Mouse (Mus musculus): ENCODE data around the gene Trip11. TPM values are rescaled to one million over a fixed set of nuclear protein-coding genes. Genes with fewer than 3 reads are reported as not detected.
"Not testable (repeated sequence)": the region's sequence is repeated elsewhere in the genome, so short reads cannot be mapped to it uniquely, and the experiment has no call there.

Gene Trip11
- polyA plus RNA-seq (2014; fragmentation: Nextera tagmentation; extraction: Ambion mirVana) = 40.2 and 40.9 TPM in 2 replicates

- WGBS = under 1% methylated on average over 69 of the region's 69 CpGs
- peak within 1 kb of the TSS; percentile 73 for H3K4me2 ChIP-seq (replicated peaks; ENCODE audit: low read depth, low read length)
- H3K36me3 ChIP-seq (ENCODE audit: control insufficient read depth, insufficient read depth, low read length) = peaks cover 4% of the 10 kb centered on the region
- ATAC-seq (ENCODE audit: insufficient number of reproducible peaks, insufficient read depth, low FRiP score, low read depth) = peak; percentile 96
- H3K9ac ChIP-seq (replicated peaks; ENCODE audit: low read depth, low read length) = peak within 1 kb of the TSS; percentile 75
- H3K4me3 ChIP-seq (ENCODE audit: low read depth, low read length) = peak within 1 kb of the TSS; percentile 63
- peak within 1 kb of the TSS; percentile 85 for H3K27ac ChIP-seq (ENCODE audit: low read length)
- H3K9me3 ChIP-seq (ENCODE audit: control insufficient read depth, low read depth, low read length) = no peaks in the 10 kb centered on the region
- peaks cover 10% of the 10 kb centered on the region; the same call in 1 of the 2 replicates for H3K4me1 ChIP-seq (ENCODE audit: control insufficient read depth, insufficient read depth, low read length)
- no peaks in the 10 kb centered on the region for H3K27me3 ChIP-seq (ENCODE audit: control insufficient read depth, insufficient read depth, low read length)
Measured at GRCm38 (mm10) chr12:101912626-101913490, at the start of gene Trip11. Trip11 (minus strand) TSS chr12:101913267.

GRCm38 (mm10) chr12:101958960-101959780 lies 46.1 kb upstream of the Trip11 start:
- H3K4me2 ChIP-seq (replicated peaks; ENCODE audit: low read depth, low read length) = peak overlapping the region; percentile 39

GRCm38 (mm10) chr12:101958556-101958955 lies 45.5 kb upstream of the Trip11 start:
- ATAC-seq (ENCODE audit: insufficient number of reproducible peaks, insufficient read depth, low FRiP score, low read depth) = no peak
- Histone ChIP-seq H3K4me2 (replicated peaks; ENCODE audit: low read depth, low read length) (peak overlapping the region; percentile 39), H3K4me3 (ENCODE audit: low read depth, low read length) (peak overlapping the region; percentile 80), H3K4me1 (ENCODE audit: control insufficient read depth, insufficient read depth, low read length) (0 out of 2 replicates have a peak, but pooled peaks cover 7% of the 10 kb centered on the region), H3K27me3 (ENCODE audit: control insufficient read depth, insufficient read depth, low read length) (no peaks in the 10 kb centered on the region), H3K36me3 (ENCODE audit: control insufficient read depth, insufficient read depth, low read length) (no peaks in the 10 kb centered on the region), H3K27ac (ENCODE audit: low read length) (no peak overlapping the region), H3K9me3 (ENCODE audit: control insufficient read depth, low read depth, low read length) (no peaks in the 10 kb centered on the region), H3K9ac (replicated peaks; ENCODE audit: low read depth, low read length) (no peak overlapping the region)
- 46% methylated on average over 9 of the region's 9 CpGs for WGBS

More at GRCm38 (mm10) chr12:101958960-101959780, 46.1 kb upstream of the Trip11 start:
- not testable (repeated sequence) for ATAC-seq (ENCODE audit: insufficient number of reproducible peaks, insufficient read depth, low FRiP score, low read depth); H3K27me3 ChIP-seq (ENCODE audit: control insufficient read depth, insufficient read depth, low read length); H3K9me3 ChIP-seq (ENCODE audit: control insufficient read depth, low read depth, low read length); H3K9ac ChIP-seq (replicated peaks; ENCODE audit: low read depth, low read length); H3K36me3 ChIP-seq (ENCODE audit: control insufficient read depth, insufficient read depth, low read length); H3K4me1 ChIP-seq (ENCODE audit: control insufficient read depth, insufficient read depth, low read length); H3K27ac ChIP-seq (ENCODE audit: low read length)
- 0 out of 2 replicates have a peak overlapping the region, but pooled peaks have one; percentile 80 for H3K4me3 ChIP-seq (ENCODE audit: low read depth, low read length)
- WGBS = 86% methylated on average over 5 of the region's 5 CpGs

- under 1% methylated on average over 54 of the region's 54 CpGs for WGBS
- H3K27ac ChIP-seq (ENCODE audit: low read length) = 0 out of 2 replicates have a peak within 1 kb of the TSS, but pooled peaks have one; percentile 53
- no peaks in the 10 kb centered on the region for H3K27me3 ChIP-seq (ENCODE audit: control insufficient read depth, insufficient read depth, low read length)
- H3K4me1 ChIP-seq (ENCODE audit: control insufficient read depth, insufficient read depth, low read length) = 0 out of 2 replicates have a peak, but pooled peaks cover 7% of the 10 kb centered on the region
- peak within 1 kb of the TSS; percentile 80 for H3K4me3 ChIP-seq (ENCODE audit: low read depth, low read length)
- H3K36me3 ChIP-seq (ENCODE audit: control insufficient read depth, insufficient read depth, low read length) = no peaks in the 10 kb centered on the region
- H3K9me3 ChIP-seq (ENCODE audit: control insufficient read depth, low read depth, low read length) = no peaks in the 10 kb centered on the region
- peak within 1 kb of the TSS; percentile 73 for H3K9ac ChIP-seq (replicated peaks; ENCODE audit: low read depth, low read length)
- peak; percentile 99 for ATAC-seq (ENCODE audit: insufficient number of reproducible peaks, insufficient read depth, low FRiP score, low read depth)
- H3K4me2 ChIP-seq (replicated peaks; ENCODE audit: low read depth, low read length) = peak within 1 kb of the TSS; percentile 68
Measured at GRCm38 (mm10) chr12:101957942-101958544, 45.0 kb upstream of the Trip11 start, which contains the start of gene Atxn3. Atxn3 (minus strand) TSS chr12:101958246.

GRCm38 (mm10) chr12:101957079-101957941 lies 44.2 kb upstream of the Trip11 start:
- H3K4me2 ChIP-seq (replicated peaks; ENCODE audit: low read depth, low read length) = peak overlapping the region; percentile 68
- no peaks in the 10 kb centered on the region for H3K27me3 ChIP-seq (ENCODE audit: control insufficient read depth, insufficient read depth, low read length)
- no peaks in the 10 kb centered on the region for H3K9me3 ChIP-seq (ENCODE audit: control insufficient read depth, low read depth, low read length)
- H3K4me1 ChIP-seq (ENCODE audit: control insufficient read depth, insufficient read depth, low read length) = 0 out of 2 replicates have a peak, but pooled peaks cover 7% of the 10 kb centered on the region
- ATAC-seq (ENCODE audit: insufficient number of reproducible peaks, insufficient read depth, low FRiP score, low read depth) = no peak
- 10% methylated on average over 26 of the region's 26 CpGs for whole genome bisulfite sequencing
- 0 out of 2 replicates have a peak overlapping the region, but pooled peaks have one; percentile 53 for H3K27ac ChIP-seq (ENCODE audit: low read length)
- peak overlapping the region; percentile 73 for H3K9ac ChIP-seq (replicated peaks; ENCODE audit: low read depth, low read length)
- H3K4me3 ChIP-seq (ENCODE audit: low read depth, low read length) = peak overlapping the region; percentile 80
- no peaks in the 10 kb centered on the region for H3K36me3 ChIP-seq (ENCODE audit: control insufficient read depth, insufficient read depth, low read length)

GRCm38 (mm10) chr12:101955821-101956220 lies 42.8 kb upstream of the Trip11 start:
- not testable (repeated sequence) for H3K4me2 ChIP-seq (replicated peaks; ENCODE audit: low read depth, low read length); H3K27ac ChIP-seq (ENCODE audit: low read length); H3K4me1 ChIP-seq (ENCODE audit: control insufficient read depth, insufficient read depth, low read length); H3K9me3 ChIP-seq (ENCODE audit: control insufficient read depth, low read depth, low read length); H3K4me3 ChIP-seq (ENCODE audit: low read depth, low read length); H3K27me3 ChIP-seq (ENCODE audit: control insufficient read depth, insufficient read depth, low read length); H3K9ac ChIP-seq (replicated peaks; ENCODE audit: low read depth, low read length); H3K36me3 ChIP-seq (ENCODE audit: control insufficient read depth, insufficient read depth, low read length); ATAC-seq (ENCODE audit: insufficient number of reproducible peaks, insufficient read depth, low FRiP score, low read depth)
- 98% methylated on average over 8 of the region's 8 CpGs for WGBS

- no peak overlapping the region for H3K9ac ChIP-seq (replicated peaks; ENCODE audit: low read depth, low read length)
- no peak overlapping the region for H3K4me3 ChIP-seq (ENCODE audit: low read depth, low read length)
- H3K9me3 ChIP-seq (ENCODE audit: control insufficient read depth, low read depth, low read length) = no peaks in the 10 kb centered on the region
- no peak overlapping the region for H3K4me2 ChIP-seq (replicated peaks; ENCODE audit: low read depth, low read length)
- H3K4me1 ChIP-seq (ENCODE audit: control insufficient read depth, insufficient read depth, low read length) = no peaks in the 10 kb centered on the region
- H3K27me3 ChIP-seq (ENCODE audit: control insufficient read depth, insufficient read depth, low read length) = no peaks in the 10 kb centered on the region
- no peak for ATAC-seq (ENCODE audit: insufficient number of reproducible peaks, insufficient read depth, low FRiP score, low read depth)
- 77% methylated on average over 4 of the region's 4 CpGs for WGBS
- peaks cover 4% of the 10 kb centered on the region; the same call in 1 of the 2 replicates for H3K36me3 ChIP-seq (ENCODE audit: control insufficient read depth, insufficient read depth, low read length)
- no peak overlapping the region for H3K27ac ChIP-seq (ENCODE audit: low read length)
Measured at GRCm38 (mm10) chr12:101948801-101949200, 35.7 kb upstream of the Trip11 start.
